Mouse (Mus musculus) gastrocnemius, postnatal 10 days (tissue): ENCODE measurements around the gene Gm10717. TPM values are rescaled to one million over a fixed set of nuclear protein-coding genes. Genes with fewer than 3 reads are reported as not detected.
"Not testable (repeated sequence)": the region's sequence is repeated elsewhere in the genome, so short reads cannot be mapped to it uniquely, and the experiment has no call there.

ENCODE experiments used
- DNase-seq: peaks from one replicate; pipeline ENCODE4 v3.0.0; 2021; ENCODE audit warnings: mixed read lengths
- long read RNA-seq, 2 experiments: library from polyadenylated mRNA; stranded (forward); transcript quantifications; one replicate each; pipeline ENCODE4 v2.0.0; 2021
- total RNA-seq, 2 experiments: library from RNA; stranded (reverse); gene quantifications; 2 replicates each; pipeline ENCODE4 v1.2.3; 2021

The Gm10717 gene
- total RNA-seq, result not detected
- long read RNA-seq, experiment 1, result 0 reads
- long read RNA-seq, experiment 2, result 0 reads

- DNase-seq, result not testable (repeated sequence)
Observed at GRCm38 (mm10) chr9:3024912-3025467, at the start of gene Gm10717. Gene Gm10717 (plus strand): TSS chr9:3025417.

GRCm38 (mm10) chr9:3000445-3000972 lies 24.7 kb upstream of the Gm10717 start, which contains the start of gene Gm10722:
Gene Gm10722 (plus strand): TSS chr9:3000922.
- peak; percentile 12 for DNase-seq

- DNase-seq, result not testable (repeated sequence)
Observed at GRCm38 (mm10) chr9:3001006-3001405, 24.2 kb upstream of the Gm10717 start.

DNA sequence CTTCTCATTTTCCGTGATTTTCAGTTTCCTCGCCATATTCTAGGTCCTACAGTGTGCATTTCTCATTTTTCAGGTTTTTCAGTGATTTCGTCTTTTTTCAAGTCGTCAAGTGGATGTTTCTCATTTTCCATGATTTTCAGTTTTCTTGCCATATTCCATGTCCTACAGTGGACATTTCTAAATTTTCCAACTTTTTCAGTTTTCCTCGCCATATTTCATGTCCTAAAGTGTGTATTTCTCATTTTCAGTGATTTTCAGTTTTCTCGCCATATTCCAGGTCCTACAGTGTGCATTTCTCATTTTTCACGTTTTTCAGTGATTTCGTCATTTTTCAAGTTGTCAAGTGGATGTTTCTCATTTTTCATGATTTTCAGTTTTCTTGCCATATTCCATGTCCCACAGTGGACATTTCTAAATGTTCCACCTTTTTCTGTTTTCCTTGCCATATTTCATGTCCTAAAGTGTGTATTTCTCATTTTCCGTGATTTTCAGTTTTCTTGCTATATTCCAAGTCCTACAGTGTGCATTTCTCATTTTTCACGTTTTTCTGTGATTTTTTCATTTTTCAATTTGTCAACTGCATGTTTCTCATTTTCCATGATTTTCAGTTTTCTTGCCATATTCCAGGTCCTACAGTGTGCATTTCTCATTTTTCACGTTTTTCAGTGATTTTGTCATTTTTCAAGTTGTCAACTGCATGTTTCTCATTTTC lies 23.1 kb upstream of the Gm10717 start:
- peak; percentile 100 for DNase-seq

DNA sequence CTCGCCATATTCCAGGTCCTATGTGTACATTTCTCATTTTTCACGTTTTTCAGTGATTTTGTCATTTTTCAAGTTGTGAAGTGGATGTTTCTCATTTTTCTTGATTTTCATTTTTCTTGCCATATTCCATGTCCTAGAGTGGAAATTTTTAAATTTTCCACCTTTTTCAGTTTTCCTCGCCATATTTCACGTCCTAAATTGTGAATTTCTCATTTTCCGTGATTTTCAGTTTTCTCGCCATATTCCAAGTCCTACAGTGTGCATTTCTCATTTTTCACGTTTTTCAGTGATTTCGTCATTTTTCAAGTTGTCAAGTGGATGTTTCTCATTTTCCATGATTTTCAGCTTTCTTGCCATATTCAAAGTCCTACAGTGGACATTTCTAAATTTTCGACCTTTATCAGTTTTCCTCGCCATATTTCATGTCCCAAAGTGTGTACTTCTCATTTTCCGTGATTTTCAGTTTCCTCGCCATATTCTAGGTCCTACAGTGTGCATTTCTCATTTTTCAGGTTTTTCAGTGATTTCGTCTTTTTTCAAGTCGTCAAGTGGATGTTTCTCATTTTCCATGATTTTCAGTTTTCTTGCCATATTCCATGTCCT lies 22.3 kb upstream of the Gm10717 start, which contains the start of gene Gm11168:
TSS of gene Gm11168 (plus strand) at position 553 of the 603 bp plus-strand sequence.
- peak; percentile 23 for DNase-seq

DNA sequence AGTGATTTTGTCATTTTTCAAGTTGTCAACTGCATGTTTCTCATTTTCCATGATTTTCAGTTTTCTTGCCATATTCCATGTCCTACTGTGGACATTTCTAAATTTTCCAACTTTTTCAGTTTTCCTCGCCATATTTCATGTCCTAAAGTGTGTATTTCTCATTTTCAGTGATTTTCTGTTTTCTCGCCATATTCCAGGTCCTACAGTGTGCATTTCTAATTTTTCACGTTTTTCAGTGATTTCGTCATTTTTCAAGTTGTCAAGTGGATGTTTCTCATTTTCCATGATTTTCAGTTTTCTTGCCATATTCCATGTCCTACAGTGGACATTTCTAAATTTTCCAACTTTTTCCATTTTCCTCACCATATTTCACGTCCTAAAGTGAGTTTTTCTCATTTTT lies 19.0 kb upstream of the Gm10717 start:
- DNase-seq, result not testable (repeated sequence)

DNA sequence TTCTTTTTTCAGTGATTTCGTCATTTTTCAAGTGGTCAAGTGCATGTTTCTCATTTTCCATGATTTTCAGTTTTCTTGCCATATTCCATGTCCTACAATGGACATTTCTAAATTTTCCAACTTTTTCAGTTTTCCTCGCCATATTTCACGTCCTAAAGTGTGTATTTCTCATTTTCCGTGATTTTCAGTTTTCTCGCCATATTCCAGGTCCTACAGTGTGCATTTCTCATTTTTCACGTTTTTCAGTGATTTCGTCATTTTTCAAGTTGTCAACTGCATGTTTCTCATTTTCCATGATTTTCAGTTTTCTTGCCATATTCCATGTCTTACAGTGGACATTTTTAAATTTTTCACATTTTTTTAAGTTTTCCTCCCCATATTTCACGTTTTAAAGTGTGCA lies 18.6 kb upstream of the Gm10717 start:
- DNase-seq, result not testable (repeated sequence)

DNA sequence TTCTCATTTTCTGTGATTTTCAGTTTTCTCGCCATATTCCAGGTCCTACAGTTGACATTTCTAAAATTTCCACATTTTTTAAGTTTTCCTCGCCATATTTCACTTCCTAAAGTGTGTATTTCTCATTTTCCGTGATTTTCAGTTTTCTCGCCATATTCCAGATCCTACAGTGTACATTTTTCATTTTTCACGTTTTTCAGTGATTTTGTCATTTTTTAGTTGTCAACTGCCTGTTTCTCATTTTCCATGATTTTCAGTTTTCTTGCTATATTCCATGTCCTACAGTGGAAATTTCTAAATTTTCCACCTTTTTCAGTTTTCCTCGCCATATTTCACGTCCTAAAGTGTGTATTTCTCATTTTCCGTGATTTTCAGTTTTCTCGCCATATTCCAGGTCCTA lies 17.9 kb upstream of the Gm10717 start:
- peak; percentile 5 for DNase-seq

DNA sequence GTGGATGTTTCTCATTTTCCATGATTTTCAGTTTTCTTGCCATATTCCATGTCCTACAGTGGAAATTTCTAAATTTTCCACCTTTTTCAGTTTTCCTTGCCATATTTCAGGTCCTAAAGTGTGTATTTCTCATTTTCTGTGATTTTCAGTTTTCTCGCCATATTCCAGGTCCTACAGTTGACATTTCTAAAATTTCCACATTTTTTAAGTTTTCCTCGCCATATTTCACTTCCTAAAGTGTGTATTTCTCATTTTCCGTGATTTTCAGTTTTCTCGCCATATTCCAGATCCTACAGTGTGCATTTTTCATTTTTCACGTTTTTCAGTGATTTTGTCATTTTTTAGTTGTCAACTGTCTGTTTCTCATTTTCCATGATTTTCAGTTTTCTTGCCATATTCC lies 15.9 kb upstream of the Gm10717 start:
- not testable (repeated sequence) for DNase-seq

DNA sequence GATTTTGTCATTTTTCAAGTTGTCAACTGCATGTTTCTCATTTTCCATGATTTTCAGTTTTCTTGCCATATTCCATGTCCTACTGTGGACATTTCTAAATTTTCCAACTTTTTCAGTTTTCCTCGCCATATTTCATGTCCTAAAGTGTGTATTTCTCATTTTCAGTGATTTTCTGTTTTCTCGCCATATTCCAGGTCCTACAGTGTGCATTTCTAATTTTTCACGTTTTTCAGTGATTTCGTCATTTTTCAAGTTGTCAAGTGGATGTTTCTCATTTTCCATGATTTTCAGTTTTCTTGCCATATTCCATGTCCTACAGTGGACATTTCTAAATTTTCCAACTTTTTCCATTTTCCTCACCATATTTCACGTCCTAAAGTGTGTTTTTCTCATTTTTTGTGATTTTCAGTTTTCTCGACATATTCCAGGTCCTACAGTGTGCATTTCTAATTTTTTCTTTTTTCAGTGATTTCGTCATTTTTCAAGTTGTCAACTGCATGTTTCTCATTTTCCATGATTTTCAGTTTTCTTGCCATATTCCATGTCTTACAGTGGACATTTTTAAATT lies 13.1 kb upstream of the Gm10717 start:
- DNase-seq, result not testable (repeated sequence)

DNA sequence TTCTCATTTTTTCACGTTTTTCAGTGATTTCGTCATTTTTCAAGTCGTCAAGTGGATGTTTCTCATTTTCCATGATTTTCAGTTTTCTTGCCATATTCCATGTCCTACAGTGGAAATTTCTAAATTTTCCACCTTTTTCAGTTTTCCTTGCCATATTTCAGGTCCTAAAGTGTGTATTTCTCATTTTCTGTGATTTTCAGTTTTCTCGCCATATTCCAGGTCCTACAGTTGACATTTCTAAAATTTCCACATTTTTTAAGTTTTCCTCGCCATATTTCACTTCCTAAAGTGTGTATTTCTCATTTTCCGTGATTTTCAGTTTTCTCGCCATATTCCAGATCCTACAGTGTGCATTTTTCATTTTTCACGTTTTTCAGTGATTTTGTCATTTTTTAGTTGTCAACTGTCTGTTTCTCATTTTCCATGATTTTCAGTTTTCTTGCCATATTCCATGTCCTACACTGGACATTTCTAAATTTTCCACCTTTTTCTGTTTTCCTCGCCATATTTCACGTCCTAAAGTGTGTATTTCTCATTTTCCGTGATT lies 12.4 kb upstream of the Gm10717 start, which contains the start of gene Gm10721:
TSS of gene Gm10721 (plus strand) at position 408 of the 547 bp plus-strand sequence.
- not testable (repeated sequence) for DNase-seq

GRCm38 (mm10) chr9:3015354-3015753 lies 9.9 kb upstream of the Gm10717 start, which contains the start of gene Gm10720:
Gene Gm10720 (plus strand): TSS chr9:3015654.
- DNase-seq, result not testable (repeated sequence)

DNA sequence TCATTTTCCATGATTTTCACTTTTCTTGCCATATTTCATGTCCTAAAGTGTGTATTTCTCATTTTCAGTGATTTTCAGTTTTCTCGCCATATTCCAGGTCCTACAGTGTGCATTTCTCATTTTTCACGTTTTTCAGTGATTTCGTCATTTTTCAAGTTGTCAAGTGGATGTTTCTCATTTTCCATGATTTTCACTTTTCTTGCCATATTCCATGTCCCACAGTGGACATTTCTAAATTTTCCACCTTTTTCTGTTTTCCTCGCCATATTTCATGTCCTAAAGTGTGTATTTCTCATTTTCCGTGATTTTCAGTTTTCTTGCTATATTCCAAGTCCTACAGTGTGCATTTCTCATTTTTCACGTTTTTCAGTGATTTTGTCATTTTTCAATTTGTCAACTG lies 9.3 kb upstream of the Gm10717 start:
- peak; percentile 10 for DNase-seq

DNA sequence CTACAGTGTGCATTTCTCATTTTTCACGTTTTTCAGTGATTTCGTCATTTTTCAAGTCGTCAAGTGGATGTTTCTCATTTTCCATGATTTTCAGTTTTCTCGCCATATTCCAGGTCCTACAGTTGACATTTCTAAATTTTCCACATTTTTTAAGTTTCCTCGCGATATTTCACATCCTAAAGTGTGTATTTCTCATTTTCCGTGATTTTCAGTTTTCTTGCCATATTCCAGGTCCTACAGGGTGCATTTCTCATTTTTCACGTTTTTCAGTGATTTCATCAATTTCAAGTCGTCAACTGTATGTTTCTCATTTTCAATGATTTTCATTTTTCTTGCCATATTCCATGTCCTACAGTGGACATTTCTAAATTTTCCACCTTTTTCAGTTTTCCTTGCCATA lies 8.1 kb upstream of the Gm10717 start, which contains the start of gene Gm10719:
TSS of gene Gm10719 (plus strand) at position 301 of the 400 bp plus-strand sequence.
- not testable (repeated sequence) for DNase-seq

GRCm38 (mm10) chr9:3018944-3019343 lies 6.3 kb upstream of the Gm10717 start:
- peak; percentile 100 for DNase-seq

- peak; percentile 82 for DNase-seq
Observed at GRCm38 (mm10) chr9:3019835-3020727, 5.1 kb upstream of the Gm10717 start.

DNA sequence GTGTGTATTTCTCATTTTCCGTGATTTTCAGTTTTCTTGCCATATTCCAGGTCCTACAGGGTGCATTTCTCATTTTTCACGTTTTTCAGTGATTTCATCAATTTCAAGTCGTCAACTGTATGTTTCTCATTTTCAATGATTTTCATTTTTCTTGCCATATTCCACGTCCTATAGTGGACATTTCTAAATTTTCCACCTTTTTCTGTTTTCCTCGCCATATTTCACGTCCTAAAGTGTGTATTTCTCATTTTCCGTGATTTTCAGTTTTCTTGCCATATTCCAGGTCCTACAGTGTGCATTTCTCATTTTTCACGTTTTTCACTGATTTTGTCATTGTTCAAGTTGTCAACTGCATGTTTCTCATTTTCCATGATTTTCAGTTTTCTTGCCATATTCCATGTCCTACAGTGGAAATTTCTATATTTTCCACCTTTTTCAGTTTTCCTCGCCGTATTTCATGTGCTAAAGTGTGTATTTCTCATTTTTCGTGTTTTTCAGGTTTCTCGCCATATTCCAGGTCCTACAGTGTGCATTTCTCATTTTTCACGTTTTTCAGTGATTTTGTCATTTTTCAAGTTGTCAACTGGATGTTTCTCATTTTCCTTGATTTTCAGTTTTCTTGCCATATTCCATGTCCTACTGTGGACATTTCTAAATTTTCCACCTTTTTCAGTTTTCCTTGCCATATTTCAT lies 2.8 kb upstream of the Gm10717 start:
- DNase-seq, result not testable (repeated sequence)

- DNase-seq, result peak; percentile 31
Observed at GRCm38 (mm10) chr9:3023312-3023984, 1.8 kb upstream of the Gm10717 start, which contains the start of gene Gm10718. Gene Gm10718 (plus strand): TSS chr9:3023547.

DNA sequence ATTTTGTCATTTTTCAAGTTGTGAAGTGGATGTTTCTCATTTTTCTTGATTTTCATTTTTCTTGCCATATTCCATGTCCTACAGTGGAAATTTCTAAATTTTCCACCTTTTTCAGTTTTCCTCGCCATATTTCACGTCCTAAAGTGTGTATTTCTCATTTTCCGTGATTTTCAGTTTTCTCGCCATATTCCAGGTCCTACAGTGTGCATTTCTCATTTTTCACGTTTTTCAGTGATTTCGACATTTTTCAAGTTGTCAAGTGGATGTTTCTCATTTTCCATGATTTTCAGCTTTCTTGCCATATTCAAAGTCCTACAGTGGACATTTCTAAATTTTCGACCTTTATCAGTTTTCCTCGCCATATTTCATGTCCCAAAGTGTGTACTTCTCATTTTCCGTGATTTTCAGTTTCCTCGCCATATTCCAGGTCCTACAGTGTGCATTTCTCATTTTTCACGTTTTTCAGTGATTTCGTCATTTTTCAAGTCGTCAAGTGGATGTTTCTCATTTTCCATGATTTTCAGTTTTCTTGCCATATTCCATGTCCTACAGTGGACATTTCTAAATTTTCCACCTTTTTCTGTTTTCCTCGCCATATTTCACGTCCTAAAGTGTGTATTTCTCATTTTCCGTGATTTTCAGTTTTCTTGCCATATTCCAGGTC lies 1.1 kb upstream of the Gm10717 start:
- DNase-seq, result not testable (repeated sequence)
